Comparison of ENCODE assay signal across 14 mouse cellular contexts in genomic region chr7:97414426-97414825, GRCm38 (mm10). TPM values are rescaled to one million over a fixed set of nuclear protein-coding genes. Genes with fewer than 3 reads are reported as not detected.
A peak's percentile ranks its signal among the peaks of the same experiment; 100 is the strongest.
DNase-seq lines count a peak whose midpoint lies in the region; ATAC-seq lines count a peak whose summit lies in the region.
"Had no signal": no experiment of that assay in that cellular context is flagged by ENCODE, and none has a peak within 500 bp of the region (broad histone marks: within the 10 kb centered on the region; RNA-seq: fewer than 3 reads in every experiment).

No protein-coding gene starts in this region.

- no peak overlapping the region for H3K27ac ChIP-seq in kidney, embryonic 14.5 days (ENCODE audit: low read depth, low read length)
- no peak overlapping the region for H3K27ac ChIP-seq in midbrain, embryonic 11.5 days (ENCODE audit: low read depth, low read length)
- H3K27ac ChIP-seq in limb, embryonic 10.5 days, result no peak overlapping the region
- H3K27ac ChIP-seq: hindbrain, embryonic 13.5 days; limb, embryonic 15.5 days had no signal

- no peak overlapping the region for H3K9ac ChIP-seq in kidney, embryonic 14.5 days (ENCODE audit: low read depth, low read length)
- H3K9ac ChIP-seq in midbrain, embryonic 11.5 days (ENCODE audit: low read length), result no peak overlapping the region
- H3K9ac ChIP-seq: hindbrain, embryonic 13.5 days; limb, embryonic 15.5 days; lung, embryonic 14.5 days had no signal

- H3K4me1 ChIP-seq in kidney, embryonic 14.5 days (ENCODE audit: control insufficient read depth, insufficient read depth, low read length), result no peaks in the 10 kb centered on the region
- H3K4me1 ChIP-seq in midbrain, embryonic 11.5 days (ENCODE audit: control insufficient read depth, insufficient read depth, low read length), result no peaks in the 10 kb centered on the region
- H3K4me1 ChIP-seq in limb, embryonic 10.5 days, result peaks cover 5% of the 10 kb centered on the region; the same call in 1 of the 2 replicates

- WGBS in kidney, embryonic 14.5 days, result 92% methylated on average over 1 of the region's 1 CpGs
- WGBS in midbrain, embryonic 11.5 days, result 92% methylated on average over 1 of the region's 1 CpGs
- 83% methylated on average over 1 of the region's 1 CpGs for whole genome bisulfite sequencing in limb, embryonic 10.5 days

- H3K36me3 ChIP-seq in kidney, embryonic 14.5 days (ENCODE audit: control insufficient read depth, insufficient read depth, low read length), result peaks cover 25% of the 10 kb centered on the region
- H3K36me3 ChIP-seq in midbrain, embryonic 11.5 days (ENCODE audit: control insufficient read depth, insufficient read depth, low read length), result 0 out of 2 replicates have a peak, but pooled peaks cover 4% of the 10 kb centered on the region
- peaks cover 35% of the 10 kb centered on the region for H3K36me3 ChIP-seq in limb, embryonic 10.5 days

- no peaks in the 10 kb centered on the region for H3K9me3 ChIP-seq in kidney, embryonic 14.5 days (ENCODE audit: control insufficient read depth, low read length)
- no peaks in the 10 kb centered on the region for H3K9me3 ChIP-seq in midbrain, embryonic 11.5 days (ENCODE audit: control insufficient read depth, low read length)
- no peaks in the 10 kb centered on the region for H3K9me3 ChIP-seq in limb, embryonic 10.5 days (replicated peaks)
- H3K9me3 ChIP-seq: hindbrain, embryonic 13.5 days; limb, embryonic 15.5 days had no signal

- no peak overlapping the region for H3K4me2 ChIP-seq in kidney, embryonic 14.5 days (replicated peaks; ENCODE audit: low read depth, low read length)
- no peak overlapping the region for H3K4me2 ChIP-seq in midbrain, embryonic 11.5 days
- H3K4me2 ChIP-seq: hindbrain, embryonic 13.5 days; limb, embryonic 15.5 days; lung, embryonic 14.5 days had no signal

- ATAC-seq in kidney, embryonic 14.5 days (ENCODE audit: low FRiP score, low TSS enrichment), result no peak
- no peak for ATAC-seq in midbrain, embryonic 11.5 days (ENCODE audit: low FRiP score)

- peak; percentile 73 for DNase-seq in adrenal gland, adult 2 months
- DNase-seq in adrenal gland, postnatal 25 days, result no peak
- peak; percentile 40 for DNase-seq in kidney, adult 18-20 months
- DNase-seq in adrenal gland, postnatal 36 days, result peak; percentile 46 to 70
- DNase-seq in kidney, postnatal 10 days, result peak; percentile 62
- no peak for DNase-seq in midbrain, embryonic 11.5 days (ENCODE audit: low spot score, missing footprints)
- no peak for DNase-seq in limb, embryonic 10.5 days (ENCODE audit: low spot score)
- DNase-seq: lung, embryonic 14.5 days; right cerebral cortex, adult 18-20 months had no signal

- H3K27me3 ChIP-seq in kidney, embryonic 14.5 days (ENCODE audit: control insufficient read depth, insufficient read depth, low read length), result no peaks in the 10 kb centered on the region
- no peaks in the 10 kb centered on the region for H3K27me3 ChIP-seq in midbrain, embryonic 11.5 days (ENCODE audit: control insufficient read depth, insufficient read depth, low read length)
- no peaks in the 10 kb centered on the region for H3K27me3 ChIP-seq in limb, embryonic 10.5 days (ENCODE audit: low read depth, poor library complexity, severe bottlenecking)
- H3K27me3 ChIP-seq: hindbrain, embryonic 13.5 days; limb, embryonic 15.5 days had no signal

- H3K4me3 ChIP-seq in kidney, embryonic 14.5 days (ENCODE audit: low read length), result no peak overlapping the region
- H3K4me3 ChIP-seq in midbrain, embryonic 11.5 days (ENCODE audit: low read depth, low read length), result no peak overlapping the region
- H3K4me3 ChIP-seq in limb, embryonic 10.5 days, result no peak overlapping the region
- H3K4me3 ChIP-seq: erythroblast, embryonic 14.5 days; hindbrain, embryonic 13.5 days; limb, embryonic 15.5 days had no signal

RNA-seq across cellular contexts. Expression of gene Thrsp, which starts 3.1 kb away (rescaled TPM):
- 1,000 to 10,000 TPM in 1 of 2 experiments, 100 to 1,000 TPM in 1; 552 to 1,139 TPM for total RNA-seq in adrenal gland, adult 2 months (2021)
- 258 and 373 TPM in 2 replicates for polyA plus RNA-seq in adrenal gland, adult 2 months (2012; rRNA removed)
- 584 and 613 TPM in 2 replicates for total RNA-seq in adrenal gland, postnatal 25 days (2021)
- 0.27 and 0.39 TPM in 2 replicates for polyA plus RNA-seq in kidney, embryonic 14.5 days (2014; fragmentation: Nextera tagmentation; extraction: Ambion mirVana)
- total RNA-seq in adrenal gland, postnatal 36 days (2021), result 1,000 to 10,000 TPM in 1 of 2 experiments, 100 to 1,000 TPM in 1; 749 to 1,266 TPM
- polyA plus RNA-seq in midbrain, embryonic 11.5 days (2014; fragmentation: Nextera tagmentation; extraction: Ambion mirVana), result 0.12 TPM in 1 of 2 replicates, not detected in the other
- 0.45 and 0.46 TPM in 2 replicates for polyA plus RNA-seq in limb, embryonic 10.5 days (2016; fragmentation: Nextera tagmentation; extraction: Ambion mirVana)
- total RNA-seq: neutrophil, adult 5-6 weeks had no signal
- polyA plus RNA-seq: erythroblast, embryonic 14.5 days had no signal

RNA-seq across cellular contexts. Expression of gene Ndufc2, which starts 14.6 kb away (rescaled TPM):
- total RNA-seq in adrenal gland, adult 2 months (2021), result 100 to 1,000 TPM; 263 to 364 TPM
- 264 and 287 TPM in 2 replicates for polyA plus RNA-seq in adrenal gland, adult 2 months (2012; rRNA removed)
- total RNA-seq in adrenal gland, postnatal 25 days (2021), result 221 and 290 TPM in 2 replicates
- 370 and 475 TPM in 2 replicates for polyA plus RNA-seq in kidney, embryonic 14.5 days (2014; fragmentation: Nextera tagmentation; extraction: Ambion mirVana)
- 100 to 1,000 TPM; 306 to 313 TPM for total RNA-seq in adrenal gland, postnatal 36 days (2021)
- polyA plus RNA-seq in midbrain, embryonic 11.5 days (2014; fragmentation: Nextera tagmentation; extraction: Ambion mirVana), result 371 and 375 TPM in 2 replicates
- polyA plus RNA-seq in limb, embryonic 10.5 days (2016; fragmentation: Nextera tagmentation; extraction: Ambion mirVana), result 305 and 321 TPM in 2 replicates

RNA-seq across cellular contexts. Expression of gene Kctd14, which starts 36.7 kb away (rescaled TPM):
- 1 to 10 TPM; 1.2 to 4.2 TPM for total RNA-seq in adrenal gland, adult 2 months (2021)
- polyA plus RNA-seq in adrenal gland, adult 2 months (2012; rRNA removed), result 0.76 and 1.2 TPM in 2 replicates
- total RNA-seq in adrenal gland, postnatal 25 days (2021), result 1.7 TPM in 2 replicates
- polyA plus RNA-seq in kidney, embryonic 14.5 days (2014; fragmentation: Nextera tagmentation; extraction: Ambion mirVana), result 0.58 and 1.1 TPM in 2 replicates
- 1 to 10 TPM; 2.3 to 3.7 TPM for total RNA-seq in adrenal gland, postnatal 36 days (2021)
- polyA plus RNA-seq in midbrain, embryonic 11.5 days (2014; fragmentation: Nextera tagmentation; extraction: Ambion mirVana), result 0.28 and 0.37 TPM in 2 replicates
- polyA plus RNA-seq in limb, embryonic 10.5 days (2016; fragmentation: Nextera tagmentation; extraction: Ambion mirVana), result 0.69 and 1.0 TPM in 2 replicates

RNA-seq across cellular contexts. Expression of gene Alg8, which starts 43.0 kb away (rescaled TPM):
- 10 to 100 TPM; 15.2 to 16.6 TPM for total RNA-seq in adrenal gland, adult 2 months (2021)
- 6.0 and 7.3 TPM in 2 replicates for polyA plus RNA-seq in adrenal gland, adult 2 months (2012; rRNA removed)
- total RNA-seq in adrenal gland, postnatal 25 days (2021), result 17.4 and 24.3 TPM in 2 replicates
- 48.5 and 48.8 TPM in 2 replicates for polyA plus RNA-seq in kidney, embryonic 14.5 days (2014; fragmentation: Nextera tagmentation; extraction: Ambion mirVana)
- 10 to 100 TPM; 14.0 to 21.1 TPM for total RNA-seq in adrenal gland, postnatal 36 days (2021)
- polyA plus RNA-seq in midbrain, embryonic 11.5 days (2014; fragmentation: Nextera tagmentation; extraction: Ambion mirVana), result 37.1 and 38.1 TPM in 2 replicates
- polyA plus RNA-seq in limb, embryonic 10.5 days (2016; fragmentation: Nextera tagmentation; extraction: Ambion mirVana), result 53.4 and 55.2 TPM in 2 replicates

Comparison
In these comparisons a context has a peak if more than half of its experiments do, and no peak if none do; other contexts are left out.
1. DNase-seq: peak in adrenal gland, adult 2 months (single experiment), kidney, adult 18-20 months (single experiment), adrenal gland, postnatal 36 days (2 of 2) and kidney, postnatal 10 days (single experiment); none in adrenal gland, postnatal 25 days (single experiment), midbrain, embryonic 11.5 days (single experiment) and limb, embryonic 10.5 days (single experiment).
2. RNA of gene Thrsp, which starts 3.1 kb away (polyA plus RNA-seq): 258 to 373 TPM in adrenal gland, adult 2 months; 0.45 to 0.46 TPM in limb, embryonic 10.5 days, 0.27 to 0.39 TPM in kidney, embryonic 14.5 days and 0.12 TPM in midbrain, embryonic 11.5 days; every median in the first group is over 100 times any median in the second.